Mouse (Mus musculus) naive thymus-derived CD4-positive, alpha-beta T cell, adult 2 months (primary cell): Measurements from ENCODE around the gene Ppib.

Experiments
- DNase-seq: peaks from one replicate; pipeline ENCODE4 v3.0.0-alpha.2; 2011; ENCODE audit warnings: low read depth

Gene Ppib

DNA sequence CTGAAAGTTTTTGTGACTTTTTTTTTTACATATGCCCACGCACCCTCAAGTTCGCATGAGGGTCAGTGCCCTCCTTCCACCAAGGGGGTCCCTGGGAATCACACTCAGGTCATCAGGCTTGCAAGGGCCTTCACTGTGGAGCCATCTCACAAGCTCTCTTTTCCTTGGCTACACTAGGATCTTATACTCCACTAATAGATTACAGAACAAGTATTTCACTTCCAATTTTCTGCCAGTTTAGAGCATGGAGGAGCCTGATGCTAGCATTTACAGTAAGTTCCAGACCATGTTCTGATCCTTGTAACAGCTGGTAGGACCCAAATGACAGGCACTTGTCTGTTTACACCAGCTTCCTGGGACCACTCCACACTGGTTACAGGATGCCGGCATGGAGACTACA lies 18.1 kb downstream of the Ppib start:
- no peak for DNase-seq

DNA sequence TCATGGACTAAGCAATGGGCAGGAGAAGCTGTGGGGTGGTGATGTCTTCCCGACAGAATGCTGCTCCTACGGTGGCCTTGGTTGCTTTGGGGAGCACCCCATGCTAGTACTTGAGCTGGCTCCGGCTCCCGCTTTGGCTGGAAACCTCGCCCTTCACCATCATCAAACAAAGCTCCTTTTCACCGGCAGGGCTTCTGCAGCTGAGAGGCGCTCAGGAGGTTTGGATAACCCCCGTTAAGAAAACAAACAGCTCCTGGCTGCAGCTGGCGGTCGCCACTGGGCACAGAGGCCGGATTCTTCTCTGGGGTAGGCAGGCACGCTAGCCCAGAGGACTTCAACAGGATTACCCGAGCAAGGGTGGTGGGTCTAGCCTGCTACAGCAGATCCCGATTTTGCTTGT lies 18.5 kb downstream of the Ppib start:
- no peak for DNase-seq

DNA sequence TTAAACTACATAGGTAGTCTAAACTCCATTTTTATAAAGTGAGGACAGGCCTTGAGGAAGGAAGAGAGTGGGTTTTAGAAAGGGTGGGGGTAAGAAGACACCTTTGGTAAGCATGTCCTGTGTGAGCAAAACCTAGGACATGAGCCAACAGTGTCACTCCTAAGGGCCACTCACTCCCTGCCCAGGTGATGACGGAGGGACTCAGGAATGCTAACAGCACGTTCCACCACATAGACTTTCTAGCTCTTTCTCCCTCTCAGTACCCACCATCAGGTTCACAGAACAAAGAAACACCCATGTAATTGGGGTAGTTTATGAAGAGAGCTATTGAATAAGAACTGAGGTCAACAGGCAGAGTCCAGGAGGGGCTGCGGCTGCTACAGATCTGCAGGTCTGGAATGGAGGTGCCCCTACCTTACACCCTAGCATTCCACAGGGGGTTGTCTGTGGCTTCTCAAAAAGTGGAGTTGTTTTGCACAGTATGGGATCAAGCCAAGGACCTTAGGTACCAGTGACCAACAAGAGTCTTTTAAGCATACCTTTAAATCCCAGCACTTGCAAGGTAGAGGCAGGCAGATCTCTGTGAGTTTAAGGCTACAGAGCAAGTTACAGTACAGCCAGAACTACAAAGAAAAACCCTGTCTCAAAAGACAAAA lies 20.9 kb downstream of the Ppib start:
- DNase-seq, result no peak

- DNase-seq, result no peak
Measured at GRCm38 (mm10) chr9:66081999-66082398, 22.0 kb downstream of the Ppib start.

- DNase-seq, result no peak
Measured at GRCm38 (mm10) chr9:66084171-66084570, 24.1 kb downstream of the Ppib start.

- no peak for DNase-seq
Measured at GRCm38 (mm10) chr9:66087062-66087461, 27.0 kb downstream of the Ppib start.

GRCm38 (mm10) chr9:66088411-66088810 lies 28.4 kb downstream of the Ppib start:
- DNase-seq, result peak; percentile 28

DNA sequence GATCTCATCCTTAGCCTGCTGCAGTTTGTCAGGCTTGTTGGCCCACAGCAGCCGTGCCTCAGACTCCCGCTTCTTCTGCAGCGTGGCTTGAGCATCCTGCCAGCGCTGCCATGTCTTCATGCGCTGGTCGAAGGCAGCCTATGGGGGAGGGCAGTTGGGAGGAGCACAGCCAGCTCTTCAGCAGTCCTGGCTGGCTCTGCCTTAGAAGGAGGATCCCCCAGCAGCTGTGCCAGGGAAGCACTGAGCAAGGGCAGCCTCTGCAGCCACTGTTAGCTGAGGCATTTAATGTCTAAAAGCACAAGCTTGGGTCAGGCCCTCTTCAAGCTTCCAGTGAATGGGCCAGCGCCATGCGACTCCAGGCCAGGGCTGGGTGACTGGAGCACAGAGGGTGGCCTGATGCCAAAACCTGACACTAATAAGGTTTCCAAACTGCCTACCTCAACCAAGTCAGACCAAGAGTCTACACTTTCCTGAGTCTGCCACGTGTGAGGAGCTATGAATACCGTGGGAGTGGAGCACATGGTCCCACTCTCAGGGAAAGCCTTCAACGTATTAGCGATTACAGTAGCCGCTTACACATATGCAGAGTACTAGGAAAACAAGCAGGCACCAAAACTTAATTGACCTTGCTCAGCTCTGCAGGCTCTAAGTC lies 30.7 kb downstream of the Ppib start:
- DNase-seq, result no peak

DNA sequence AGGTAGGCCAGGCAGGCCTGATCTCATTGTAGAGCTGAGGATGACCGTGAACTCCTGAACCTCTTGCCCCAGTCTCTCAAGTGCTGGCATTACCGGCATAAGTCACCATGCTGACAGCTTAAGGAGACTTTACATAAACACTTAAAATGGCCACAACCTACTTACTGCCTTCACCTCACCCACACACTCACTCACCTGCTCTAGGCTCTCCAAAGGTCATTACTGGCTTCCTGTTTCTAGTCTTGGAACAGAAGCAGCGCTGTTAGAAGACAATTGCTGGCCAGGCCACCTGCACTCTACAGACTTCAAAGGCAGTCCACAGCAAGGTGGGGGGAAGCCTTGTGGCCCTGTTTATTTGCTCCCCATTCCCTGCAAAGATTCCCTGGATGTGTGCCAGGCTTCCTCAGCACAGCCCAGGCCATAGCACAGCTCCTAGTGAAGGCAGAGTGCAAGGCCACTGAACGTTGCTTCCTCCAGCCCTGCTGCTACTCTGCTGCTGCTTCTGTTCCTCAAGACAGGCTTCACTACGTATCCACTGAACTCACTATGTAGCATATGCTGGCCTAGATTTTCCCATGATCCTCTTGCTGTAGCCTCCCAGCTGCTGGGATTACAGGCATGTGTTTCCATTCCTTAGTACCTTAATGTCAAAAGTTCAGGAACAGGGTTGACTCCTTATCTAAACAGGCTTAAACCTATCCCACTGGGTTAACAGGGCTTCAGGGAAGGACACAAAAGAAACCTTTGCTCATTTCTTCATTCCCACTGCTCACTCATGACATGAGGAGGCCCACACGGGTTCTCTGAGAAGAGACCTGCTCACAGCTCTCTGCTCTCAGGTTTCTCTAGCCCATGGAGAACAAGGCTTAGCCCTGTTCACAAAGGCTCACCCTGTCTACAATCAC lies 31.6 kb downstream of the Ppib start:
- DNase-seq, result no peak

DNA sequence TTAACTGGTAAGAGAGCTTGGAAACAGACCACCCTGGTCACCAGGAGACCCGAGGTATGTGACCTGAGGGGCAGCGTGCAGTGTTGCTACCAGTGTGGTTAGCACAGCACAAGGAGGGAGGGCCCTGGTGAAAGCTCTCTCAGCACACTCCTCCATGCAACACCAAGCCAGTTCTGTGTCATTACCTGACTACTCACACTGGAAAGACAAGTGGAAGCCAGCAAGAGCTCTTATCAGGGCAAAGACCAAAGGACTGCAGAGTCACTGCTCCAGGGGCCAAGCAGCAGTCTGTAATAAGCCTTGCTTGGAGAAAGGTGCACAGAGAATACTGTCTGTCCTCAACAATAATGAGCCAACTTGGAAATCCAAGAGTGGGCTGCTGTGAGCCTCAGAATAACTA lies 32.6 kb downstream of the Ppib start:
- DNase-seq, result no peak

- DNase-seq, result no peak
Measured at GRCm38 (mm10) chr9:66101577-66101976, 41.6 kb downstream of the Ppib start.

DNA sequence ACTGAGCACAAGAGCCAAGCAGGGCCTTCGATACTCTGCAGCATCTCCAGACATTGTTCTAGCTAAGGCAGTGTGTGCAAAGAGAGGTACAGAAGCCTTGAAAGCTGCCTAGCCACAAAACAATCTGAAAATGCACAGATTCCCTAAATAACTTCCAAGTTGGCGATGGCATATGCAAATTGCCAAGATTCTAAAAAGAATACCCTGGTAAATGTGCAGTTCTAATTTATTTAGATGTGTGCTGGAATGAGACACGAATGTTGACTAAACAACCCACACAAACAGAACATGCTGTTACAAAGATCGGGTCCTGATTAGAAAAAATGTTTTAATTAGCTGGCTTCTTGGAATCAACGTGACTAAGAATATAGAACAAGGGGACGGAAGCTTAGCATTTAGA lies 42.6 kb downstream of the Ppib start:
- no peak for DNase-seq

DNA sequence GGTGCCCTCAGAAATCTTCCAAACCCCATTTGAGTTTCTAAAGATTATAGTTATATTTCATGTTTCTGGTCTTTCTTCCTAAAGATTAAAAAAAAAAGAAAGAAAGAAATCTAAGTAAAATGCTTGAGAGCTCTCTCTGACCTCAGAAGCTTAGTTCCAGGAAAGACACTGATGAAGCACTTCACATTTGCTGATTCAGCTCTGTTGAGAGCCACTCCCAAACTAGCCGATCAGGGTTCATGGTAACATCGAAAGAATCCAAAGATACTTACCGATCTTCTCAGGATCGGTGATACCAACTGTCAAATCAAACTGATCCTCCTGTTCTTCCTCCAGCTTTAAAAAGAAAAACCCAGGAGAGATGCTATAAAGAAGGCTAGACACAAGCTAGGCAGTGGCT lies 44.6 kb downstream of the Ppib start:
- DNase-seq, result no peak

DNA sequence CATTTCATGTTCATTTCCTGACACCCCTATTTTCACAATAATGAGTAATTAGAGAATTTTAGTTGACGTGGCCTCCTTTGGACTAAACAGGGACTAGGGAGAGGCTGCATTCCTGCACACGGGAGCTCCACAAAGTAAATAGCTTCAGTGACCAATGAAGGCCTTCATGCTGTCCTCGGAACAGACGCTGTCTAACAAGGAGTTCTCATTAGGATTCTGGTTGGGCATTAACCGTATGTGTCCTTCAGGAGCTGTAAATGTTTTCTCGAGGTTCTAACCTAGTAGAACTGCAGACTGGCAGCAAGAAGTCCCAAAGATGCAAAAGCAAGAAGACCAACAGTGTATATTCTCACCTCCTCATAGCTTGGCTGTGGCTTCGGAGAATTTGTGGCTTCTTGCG lies 45.1 kb downstream of the Ppib start:
- no peak for DNase-seq

GRCm38 (mm10) chr9:66109574-66109973 lies 49.6 kb downstream of the Ppib start:
- no peak for DNase-seq

- no peak for DNase-seq
Measured at GRCm38 (mm10) chr9:66110126-66110525, 50.1 kb downstream of the Ppib start.

GRCm38 (mm10) chr9:66110611-66111379 lies 50.8 kb downstream of the Ppib start:
- no peak for DNase-seq

DNA sequence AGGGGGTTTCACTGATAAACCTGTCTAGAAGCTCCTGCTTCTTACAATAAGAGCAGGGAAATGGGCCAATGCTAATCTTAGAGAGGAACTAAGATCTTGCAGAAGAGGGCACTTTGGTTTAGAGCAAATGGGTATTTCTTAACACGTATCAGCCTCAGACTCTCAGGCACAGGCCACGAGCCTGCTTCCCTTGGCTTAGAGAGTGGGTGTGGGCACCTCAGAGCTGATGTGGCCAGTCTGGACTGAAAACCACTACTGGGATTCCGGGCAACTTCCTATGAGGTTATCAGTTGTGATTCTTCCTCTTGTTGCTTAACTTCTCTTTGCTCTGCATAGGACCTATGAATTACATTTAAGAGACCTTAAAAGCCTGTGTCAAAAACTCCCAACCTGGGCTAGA lies 54.3 kb downstream of the Ppib start:
- DNase-seq, result no peak
